Mouse (Mus musculus) midbrain, embryonic 11.5 days (tissue): ENCODE results near the gene Acvr1b. TPM values are rescaled to one million over a fixed set of nuclear protein-coding genes. Genes with fewer than 3 reads are reported as not detected.

ENCODE experiments used
- ATAC-seq: fragments of 200-750 bp; cut with Nextera tagmentation; 2 replicates; pipeline ENCODE4 v1.8.0; 2017; ENCODE audit warnings: moderate TSS enrichment, moderate library complexity; ENCODE audit not compliant: low FRiP score
- DNase-seq: peaks from one replicate; pipeline ENCODE4 v3.0.0; 2015; ENCODE audit warnings: low spot score; ENCODE audit errors: missing footprints
- H3K27ac ChIP-seq: fragments of 300-500 bp; sonication (generic); 2 replicates; pipeline ENCODE4 v1.5.1; 2014; ENCODE audit warnings: low read depth, low read length
- H3K27me3 ChIP-seq: fragments of 300-500 bp; sonication (generic); 2 replicates; pipeline ENCODE4 v1.6.1; 2014; ENCODE audit warnings: mild to moderate bottlenecking, low read length, moderate library complexity, mixed read lengths; ENCODE audit not compliant: control insufficient read depth, insufficient read depth
- H3K36me3 ChIP-seq: fragments of 300-500 bp; sonication (generic); 2 replicates; pipeline ENCODE4 v1.6.1; 2014; ENCODE audit warnings: mild to moderate bottlenecking, low read length, moderate library complexity, mixed read lengths; ENCODE audit not compliant: control insufficient read depth, insufficient read depth
- H3K4me1 ChIP-seq: fragments of 300-500 bp; sonication (generic); 2 replicates; pipeline ENCODE4 v1.6.1; 2014; ENCODE audit warnings: low read length; ENCODE audit not compliant: control insufficient read depth, insufficient read depth
- H3K4me2 ChIP-seq: fragments of 300-500 bp; sonication (generic); 2 replicates; pipeline ENCODE4 v1.6.1; 2014; ENCODE audit warnings: mild to moderate bottlenecking, moderate library complexity
- H3K4me3 ChIP-seq: fragments of 300-500 bp; sonication (generic); 2 replicates; pipeline ENCODE4 v1.5.1; 2014; ENCODE audit warnings: low read depth, low read length
- H3K9ac ChIP-seq: fragments of 300-500 bp; sonication (generic); 2 replicates; pipeline ENCODE4 v1.6.1; 2014; ENCODE audit warnings: low read length
- H3K9me3 ChIP-seq: fragments of 300-500 bp; sonication (generic); 2 replicates; pipeline ENCODE4 v1.6.1; 2016; ENCODE audit warnings: low read length; ENCODE audit not compliant: control insufficient read depth
- WGBS: fragments of 180-500 bp; shearing (Covaris S2); extraction: QIAGEN DNeasy Blood & Tissue Kit; methylation state at CpG from one replicate; pipeline ENCODE4 v1.1.7; 2014; 5-methylcytosine and 5-hydroxymethylcytosine counted together
- microRNA-seq: library from miRNA; unstranded; fragments of <30 nt; microRNA quantifications from one replicate; pipeline ENCODE4, GENCODE M21; 2017
- polyA plus RNA-seq: library from polyadenylated mRNA; unstranded; fragments of >200 nt; fragmentation: Nextera tagmentation; extraction: Ambion mirVana; gene quantifications from 2 replicates; pipeline ENCODE4 v1.2.1, GENCODE M21; 2014

Acvr1b gene
- polyA plus RNA-seq, 1 experiment from 2014 or later: 15.2 TPM

- H3K9me3 ChIP-seq: no peaks in the 10 kb centered on the region
- no peak overlapping the region for H3K4me2 ChIP-seq
- WGBS: 91% methylated on average over 3 of the region's 3 CpGs
- no peak for DNase-seq
- H3K9ac ChIP-seq: no peak overlapping the region
- H3K4me1 ChIP-seq: no peaks in the 10 kb centered on the region
- no peak overlapping the region for H3K27ac ChIP-seq
- H3K4me3 ChIP-seq: no peak overlapping the region
- no peaks in the 10 kb centered on the region for H3K27me3 ChIP-seq
- no peaks in the 10 kb centered on the region; the same call in 1 of the 2 replicates for H3K36me3 ChIP-seq
- no peak for ATAC-seq
These were observed 86.1 kb downstream of the Acvr1b start for GRCm38 (mm10) chr15:101259922-101260321.

- Histone ChIP-seq H3K27me3 (no peaks in the 10 kb centered on the region), H3K36me3 (no peaks in the 10 kb centered on the region; the same call in 1 of the 2 replicates), H3K4me3 (no peak overlapping the region), H3K4me1 (no peaks in the 10 kb centered on the region), H3K27ac (no peak overlapping the region), H3K4me2 (no peak overlapping the region), H3K9me3 (no peaks in the 10 kb centered on the region), H3K9ac (no peak overlapping the region)
- DNase-seq (no peak), ATAC-seq (no peak)
- WGBS: 74% methylated on average over 10 of the region's 10 CpGs
These were observed 86.5 kb downstream of the Acvr1b start for GRCm38 (mm10) chr15:101260387-101260786.

- H3K27me3 ChIP-seq: peaks cover 2% of the 10 kb centered on the region; the same call in 1 of the 2 replicates
- ATAC-seq (no peak), DNase-seq (no peak)
- H3K36me3 ChIP-seq: no peaks in the 10 kb centered on the region; the same call in 1 of the 2 replicates
- 68% methylated on average over 13 of the region's 13 CpGs for WGBS
- H3K4me2 ChIP-seq: no peak overlapping the region
- H3K4me3 ChIP-seq: no peak overlapping the region
- no peak overlapping the region for H3K9ac ChIP-seq
- no peaks in the 10 kb centered on the region for H3K9me3 ChIP-seq
- peaks cover 1% of the 10 kb centered on the region for H3K4me1 ChIP-seq
- H3K27ac ChIP-seq: no peak overlapping the region
These were observed 87.2 kb downstream of the Acvr1b start for GRCm38 (mm10) chr15:101260874-101261622.

- peaks cover 16% of the 10 kb centered on the region for H3K27me3 ChIP-seq
- H3K4me1 ChIP-seq: peaks cover 10% of the 10 kb centered on the region
- H3K4me2 ChIP-seq: no peak overlapping the region
- no peaks in the 10 kb centered on the region; the same call in 1 of the 2 replicates for H3K36me3 ChIP-seq
- no peak for ATAC-seq
- no peak for DNase-seq
- H3K4me3 ChIP-seq: no peak overlapping the region
- no peaks in the 10 kb centered on the region for H3K9me3 ChIP-seq
- H3K27ac ChIP-seq: no peak overlapping the region
- H3K9ac ChIP-seq: no peak overlapping the region
- WGBS: 63% methylated on average over 5 of the region's 5 CpGs
These were observed 88.6 kb downstream of the Acvr1b start for GRCm38 (mm10) chr15:101262502-101262901.

Small RNAs within 50 kb of the gene (microRNA-seq; reads per million reads assigned to microRNA genes)
- 3.0 reads per million, percentile 13 among the genes with 10 or more reads in this experiment for gene Mir6962

Other genes starting within 250 kb of the Acvr1b start
- gene Gm47841, start 126.7 kb upstream of the Acvr1b start, polyA plus RNA-seq: not detected in 2 replicates
- 1.0 and 1.4 TPM in 2 replicates for gene Fignl2, start 95.5 kb upstream of the Acvr1b start, polyA plus RNA-seq
- gene Ankrd33, start 58.3 kb upstream of the Acvr1b start, polyA plus RNA-seq: not detected in 2 replicates
- 4.2 and 5.0 TPM in 2 replicates for gene Acvrl1, start 45.5 kb upstream of the Acvr1b start, polyA plus RNA-seq
- 3.6 and 4.5 TPM in 2 replicates for gene Grasp, start 50.1 kb downstream of the Acvr1b start, polyA plus RNA-seq
- 1.3 TPM in 2 replicates for gene Nr4a1, start 80.2 kb downstream of the Acvr1b start, polyA plus RNA-seq
- 57.9 and 67.4 TPM in 2 replicates for gene Atg101, start 110.2 kb downstream of the Acvr1b start, polyA plus RNA-seq
- 0.33 TPM in 1 of 2 replicates, not detected in the other for gene 6030408B16Rik, start 119.1 kb downstream of the Acvr1b start, polyA plus RNA-seq
- gene Krt80, start 196.1 kb downstream of the Acvr1b start, polyA plus RNA-seq: not detected in 2 replicates
- gene Krt7, start 237.0 kb downstream of the Acvr1b start, polyA plus RNA-seq: 4.2 and 7.2 TPM in 2 replicates